Mouse (Mus musculus) embryonic facial prominence, embryonic 15.5 days (tissue): Measurements from ENCODE around the gene 2900026A02Rik. TPM values are rescaled to one million over a fixed set of nuclear protein-coding genes. Genes with fewer than 3 reads are reported as not detected.

Experiments
- ATAC-seq: fragments of 200-750 bp; cut with Nextera tagmentation; 2 replicates; pipeline ENCODE4 v1.8.0; 2017; ENCODE audit warnings: low read depth, moderate TSS enrichment; ENCODE audit not compliant: insufficient number of reproducible peaks, low FRiP score, low TSS enrichment
- H3K27ac ChIP-seq: fragments of 300-500 bp; sonication (generic); replicated peaks from 2 replicates; pipeline ENCODE4 v1.5.1; 2015; ENCODE audit warnings: mild to moderate bottlenecking, inconsistent platforms
- H3K27me3 ChIP-seq: fragments of 300-500 bp; sonication (generic); 2 replicates; pipeline ENCODE4 v1.6.1; 2015; ENCODE audit warnings: inconsistent platforms
- H3K36me3 ChIP-seq: fragments of 300-500 bp; sonication (generic); 2 replicates; pipeline ENCODE4 v1.6.1; 2015; ENCODE audit warnings: mild to moderate bottlenecking, inconsistent platforms
- H3K4me1 ChIP-seq: fragments of 300-500 bp; sonication (generic); 2 replicates; pipeline ENCODE4 v1.6.1; 2015; ENCODE audit warnings: inconsistent platforms
- H3K4me2 ChIP-seq: fragments of 300-500 bp; sonication (generic); replicated peaks from 2 replicates; pipeline ENCODE4 v1.6.1; 2015; ENCODE audit warnings: mild to moderate bottlenecking, inconsistent platforms
- H3K4me3 ChIP-seq: fragments of 300-500 bp; sonication (generic); replicated peaks from 2 replicates; pipeline ENCODE4 v1.5.1; 2015; ENCODE audit warnings: mild to moderate bottlenecking, inconsistent platforms
- H3K9ac ChIP-seq: fragments of 300-500 bp; sonication (generic); 2 replicates; pipeline ENCODE4 v1.6.1; 2015; ENCODE audit warnings: inconsistent platforms
- H3K9me3 ChIP-seq: fragments of 300-500 bp; sonication (generic); replicated peaks from 2 replicates; pipeline ENCODE4 v1.6.1; 2016; ENCODE audit warnings: inconsistent platforms
- WGBS: fragments of 180-500 bp; shearing (Covaris S2); methylation state at CpG from one replicate; pipeline ENCODE4 v1.1.7; 2015; 5-methylcytosine and 5-hydroxymethylcytosine counted together
- polyA plus RNA-seq: library from polyadenylated mRNA; unstranded; fragments of >200 nt; fragmentation: Nextera tagmentation; extraction: Ambion mirVana; gene quantifications from 2 replicates; pipeline ENCODE4 v1.2.1, GENCODE M21; 2015

Gene 2900026A02Rik
- polyA plus RNA-seq, 1 experiment from 2014 or later: 14.2 TPM

GRCm38 (mm10) chr5:113090077-113090690, 130.9 kb downstream of the 2900026A02Rik start:
- Histone ChIP-seq H3K27ac (peak overlapping the region; percentile 17; the same call in 1 of the 2 replicates), H3K4me1 (0 out of 2 replicates have a peak, but pooled peaks cover 7% of the 10 kb centered on the region), H3K4me3 (no peak overlapping the region), H3K27me3 (no peaks in the 10 kb centered on the region), H3K9ac (no peak overlapping the region), H3K36me3 (peaks cover 30% of the 10 kb centered on the region; the same call in 1 of the 2 replicates), H3K4me2 (no peak overlapping the region), H3K9me3 (no peaks in the 10 kb centered on the region)
- WGBS: 85% methylated on average over 24 of the region's 24 CpGs
- ATAC-seq: no peak

- peaks cover 14% of the 10 kb centered on the region for H3K4me1 ChIP-seq
Observed at GRCm38 (mm10) chr5:113087465-113087864, 133.6 kb downstream of the 2900026A02Rik start.

GRCm38 (mm10) chr5:113086990-113087389, 134.0 kb downstream of the 2900026A02Rik start:
- H3K27me3 ChIP-seq: no peaks in the 10 kb centered on the region
- no peak overlapping the region for H3K4me2 ChIP-seq
- no peak overlapping the region for H3K9ac ChIP-seq
- H3K36me3 ChIP-seq: peaks cover 30% of the 10 kb centered on the region; the same call in 1 of the 2 replicates
- WGBS: 56% methylated on average over 4 of the region's 4 CpGs
- H3K4me1 ChIP-seq: peaks cover 14% of the 10 kb centered on the region
- no peak for ATAC-seq
- no peak overlapping the region for H3K4me3 ChIP-seq
- no peaks in the 10 kb centered on the region for H3K9me3 ChIP-seq
- no peak overlapping the region for H3K27ac ChIP-seq

More at GRCm38 (mm10) chr5:113087465-113087864, 133.6 kb downstream of the 2900026A02Rik start:
- no peak for ATAC-seq
- WGBS: 84% methylated on average over 1 of the region's 2 CpGs
- Histone ChIP-seq H3K9me3 (no peaks in the 10 kb centered on the region), H3K27me3 (no peaks in the 10 kb centered on the region), H3K9ac (no peak overlapping the region), H3K36me3 (peaks cover 30% of the 10 kb centered on the region; the same call in 1 of the 2 replicates), H3K27ac (no peak overlapping the region), H3K4me2 (no peak overlapping the region), H3K4me3 (no peak overlapping the region)

GRCm38 (mm10) chr5:113086439-113086838, 134.6 kb downstream of the 2900026A02Rik start:
- Histone ChIP-seq H3K9me3 (no peaks in the 10 kb centered on the region), H3K4me3 (no peak overlapping the region), H3K27ac (no peak overlapping the region), H3K4me2 (no peak overlapping the region), H3K36me3 (peaks cover 25% of the 10 kb centered on the region; the same call in 1 of the 2 replicates), H3K4me1 (peaks cover 11% of the 10 kb centered on the region), H3K27me3 (no peaks in the 10 kb centered on the region), H3K9ac (no peak overlapping the region)
- 66% methylated on average over 12 of the region's 12 CpGs for whole genome bisulfite sequencing
- ATAC-seq: no peak

- H3K27me3 ChIP-seq: no peaks in the 10 kb centered on the region
- no peak for ATAC-seq
- H3K36me3 ChIP-seq: peaks cover 20% of the 10 kb centered on the region; the same call in 1 of the 2 replicates
- H3K9me3 ChIP-seq: no peaks in the 10 kb centered on the region
- H3K4me2 ChIP-seq: no peak overlapping the region
- no peak overlapping the region for H3K4me3 ChIP-seq
- H3K9ac ChIP-seq: no peak overlapping the region
- peaks cover 11% of the 10 kb centered on the region for H3K4me1 ChIP-seq
- no peak overlapping the region for H3K27ac ChIP-seq
- 63% methylated on average over 2 of the region's 2 CpGs for WGBS
Observed at GRCm38 (mm10) chr5:113085931-113086330, 135.1 kb downstream of the 2900026A02Rik start.

- 80% methylated on average over 2 of the region's 2 CpGs for WGBS
Observed at GRCm38 (mm10) chr5:113084309-113084708, 136.7 kb downstream of the 2900026A02Rik start.

GRCm38 (mm10) chr5:113082356-113083168, 138.5 kb downstream of the 2900026A02Rik start:
- H3K4me3 ChIP-seq: no peak overlapping the region
- H3K4me2 ChIP-seq: no peak overlapping the region
- 0 out of 2 replicates have a peak, but pooled peaks have one; percentile 21 for ATAC-seq
- peak overlapping the region; percentile 51 for H3K27ac ChIP-seq
- 0 out of 2 replicates have a peak, but pooled peaks cover 3% of the 10 kb centered on the region for H3K27me3 ChIP-seq
- no peaks in the 10 kb centered on the region for H3K36me3 ChIP-seq
- H3K9me3 ChIP-seq: no peaks in the 10 kb centered on the region
- H3K9ac ChIP-seq: no peak overlapping the region
- WGBS: 40% methylated on average over 19 of the region's 19 CpGs
- peaks cover 11% of the 10 kb centered on the region for H3K4me1 ChIP-seq

More at GRCm38 (mm10) chr5:113084309-113084708, 136.7 kb downstream of the 2900026A02Rik start:
- no peaks in the 10 kb centered on the region for H3K9me3 ChIP-seq
- H3K36me3 ChIP-seq: peaks cover 6% of the 10 kb centered on the region; the same call in 1 of the 2 replicates
- no peak overlapping the region for H3K9ac ChIP-seq
- H3K27me3 ChIP-seq: no peaks in the 10 kb centered on the region
- H3K4me1 ChIP-seq: peaks cover 11% of the 10 kb centered on the region
- H3K4me2 ChIP-seq: no peak overlapping the region
- ATAC-seq: no peak
- no peak overlapping the region for H3K4me3 ChIP-seq
- H3K27ac ChIP-seq: no peak overlapping the region

- Histone ChIP-seq H3K9ac (no peak within 1 kb of the TSS), H3K36me3 (no peaks in the 10 kb centered on the region), H3K9me3 (no peaks in the 10 kb centered on the region), H3K4me3 (no peak within 1 kb of the TSS), H3K4me2 (no peak within 1 kb of the TSS), H3K4me1 (peaks cover 11% of the 10 kb centered on the region), H3K27me3 (0 out of 2 replicates have a peak, but pooled peaks cover 3% of the 10 kb centered on the region), H3K27ac (peak within 1 kb of the TSS; percentile 51; the same call in 1 of the 2 replicates)
- 73% methylated on average over 8 of the region's 8 CpGs for WGBS
- no peak for ATAC-seq
Observed at GRCm38 (mm10) chr5:113081439-113081838, 139.6 kb downstream of the 2900026A02Rik start, which contains the start of gene Crybb3. TSS of gene Crybb3 (minus strand) at chr5:113081584.

- 91% methylated on average over 9 of the region's 9 CpGs for WGBS
Observed at GRCm38 (mm10) chr5:113081020-113081419, 140.0 kb downstream of the 2900026A02Rik start.

GRCm38 (mm10) chr5:113079783-113080182, 141.3 kb downstream of the 2900026A02Rik start:
- ATAC-seq: no peak
- Histone ChIP-seq H3K27me3 (0 out of 2 replicates have a peak, but pooled peaks cover 3% of the 10 kb centered on the region), H3K9ac (no peak overlapping the region), H3K36me3 (no peaks in the 10 kb centered on the region), H3K4me3 (0 out of 2 replicates have a peak overlapping the region, but pooled peaks have one; percentile 14), H3K4me2 (peak overlapping the region; percentile 32), H3K9me3 (no peaks in the 10 kb centered on the region), H3K4me1 (peaks cover 7% of the 10 kb centered on the region), H3K27ac (no peak overlapping the region)
- WGBS: 19% methylated on average over 21 of the region's 21 CpGs

More at GRCm38 (mm10) chr5:113081020-113081419, 140.0 kb downstream of the 2900026A02Rik start:
- Histone ChIP-seq H3K9me3 (no peaks in the 10 kb centered on the region), H3K27me3 (0 out of 2 replicates have a peak, but pooled peaks cover 3% of the 10 kb centered on the region), H3K36me3 (no peaks in the 10 kb centered on the region), H3K27ac (no peak overlapping the region), H3K4me2 (no peak overlapping the region), H3K9ac (no peak overlapping the region), H3K4me1 (peaks cover 7% of the 10 kb centered on the region), H3K4me3 (no peak overlapping the region)
- ATAC-seq: no peak

GRCm38 (mm10) chr5:113078686-113079085, 142.3 kb downstream of the 2900026A02Rik start:
- Histone ChIP-seq H3K36me3 (no peaks in the 10 kb centered on the region), H3K27ac (no peak overlapping the region), H3K27me3 (0 out of 2 replicates have a peak, but pooled peaks cover 3% of the 10 kb centered on the region), H3K4me2 (no peak overlapping the region), H3K9ac (no peak overlapping the region), H3K4me3 (no peak overlapping the region), H3K9me3 (no peaks in the 10 kb centered on the region), H3K4me1 (peaks cover 7% of the 10 kb centered on the region)
- WGBS: 72% methylated on average over 5 of the region's 5 CpGs
- no peak for ATAC-seq
